Mouse (Mus musculus): Measurements from ENCODE around the gene Slamf8. TPM values are rescaled to one million over a fixed set of nuclear protein-coding genes. Genes with fewer than 3 reads are reported as not detected.

Slamf8 gene
- polyA plus RNA-seq, 1 experiment from 2014 or later: not detected

- DNase-seq (ENCODE audit: low spot score): peak; percentile 72
- Histone ChIP-seq H3K4me1 (peaks cover 22% of the 10 kb centered on the region), H3K9me3 (no peaks in the 10 kb centered on the region), H3K27ac (replicated peaks) (no peak overlapping the region), H3K4me3 (no peak overlapping the region), H3K27me3 (replicated peaks; ENCODE audit: low read depth, poor library complexity, severe bottlenecking) (peaks cover 27% of the 10 kb centered on the region), H3K36me3 (replicated peaks) (no peaks in the 10 kb centered on the region)
- WGBS: 43% methylated on average over 4 of the region's 4 CpGs
Observed at GRCm38 (mm10) chr1:172618141-172618540, 27.8 kb upstream of the Slamf8 start.

DNA sequence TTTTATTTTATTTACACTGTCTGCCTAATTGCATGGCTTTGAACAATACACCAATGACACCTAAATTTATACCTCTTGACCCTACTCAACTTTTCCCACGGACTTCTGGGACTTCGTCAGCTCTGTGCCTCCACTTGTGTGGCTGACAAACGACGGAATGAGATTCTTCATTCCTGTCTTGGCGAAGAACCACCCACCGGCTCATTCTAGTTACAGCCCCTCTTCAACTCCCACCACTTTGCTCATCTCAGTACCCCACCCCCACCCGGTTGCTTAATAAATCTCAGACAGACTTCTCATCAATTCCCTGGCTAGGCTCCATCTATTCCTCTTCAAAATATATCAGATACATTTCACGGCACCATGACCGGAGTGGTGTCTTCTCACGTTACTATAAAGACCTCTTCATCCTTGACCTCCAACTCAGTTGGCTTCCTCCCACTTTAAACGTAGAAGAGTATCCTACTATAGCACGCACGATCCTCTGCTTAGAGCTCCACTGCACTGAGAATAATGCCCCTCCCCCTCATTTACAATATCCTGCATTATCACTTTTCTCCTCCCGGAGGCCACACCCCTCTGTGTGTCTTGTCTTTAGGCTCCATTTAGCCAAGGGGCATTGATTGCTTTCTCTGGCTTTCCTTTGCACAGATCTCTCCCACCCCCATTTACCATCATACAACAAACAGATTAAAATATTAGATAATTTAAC is 27.2 kb upstream of the Slamf8 start:
- Histone ChIP-seq H3K36me3 (replicated peaks) (no peaks in the 10 kb centered on the region), H3K4me1 (peaks cover 22% of the 10 kb centered on the region), H3K4me3 (peak overlapping the region; percentile 52), H3K9me3 (no peaks in the 10 kb centered on the region), H3K27me3 (replicated peaks; ENCODE audit: low read depth, poor library complexity, severe bottlenecking) (peaks cover 22% of the 10 kb centered on the region), H3K27ac (replicated peaks) (no peak overlapping the region)
- peak; percentile 18 for DNase-seq (ENCODE audit: low spot score)
- WGBS: 39% methylated on average over 14 of the region's 14 CpGs

DNA sequence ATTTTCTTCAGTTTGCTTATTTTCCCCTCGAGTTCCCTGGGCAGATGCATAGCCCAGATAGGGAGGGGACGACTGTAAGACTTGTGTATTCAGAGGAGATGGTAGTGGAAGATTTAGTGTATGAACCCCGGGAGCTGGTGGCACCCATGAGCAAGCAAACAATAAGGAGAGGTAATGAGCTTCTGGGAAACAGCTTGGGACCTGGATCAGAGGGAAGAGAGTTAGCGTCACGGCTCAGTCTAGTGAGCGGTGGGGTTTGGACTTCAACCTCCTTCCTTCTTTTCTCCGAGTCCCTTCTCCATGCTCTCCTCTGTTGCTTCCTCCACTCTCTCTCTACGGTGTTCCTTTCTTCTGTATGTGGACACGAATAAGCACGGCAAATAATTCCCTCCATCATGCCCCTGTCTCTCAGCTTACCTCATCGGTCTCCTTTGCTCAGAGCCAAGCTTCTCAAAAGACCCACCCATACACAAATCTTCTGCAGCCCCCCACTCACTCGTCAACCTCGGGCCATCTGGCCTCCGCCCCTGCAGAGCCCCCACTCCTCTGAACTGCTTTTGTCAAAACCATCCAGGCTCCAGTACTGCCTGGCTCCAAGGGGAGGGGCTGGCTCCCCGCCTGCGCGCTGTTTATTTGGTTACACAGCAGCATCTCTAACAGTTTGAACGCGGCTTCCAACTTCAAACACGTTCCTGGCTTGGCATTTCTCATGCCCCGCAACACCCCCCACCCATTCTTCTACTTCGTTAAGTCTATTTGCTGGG is 26.4 kb upstream of the Slamf8 start:
- Histone ChIP-seq H3K27me3 (replicated peaks; ENCODE audit: low read depth, poor library complexity, severe bottlenecking) (peaks cover 18% of the 10 kb centered on the region; the same call in 1 of the 2 replicates), H3K36me3 (replicated peaks) (no peaks in the 10 kb centered on the region), H3K9me3 (no peaks in the 10 kb centered on the region), H3K4me1 (peaks cover 22% of the 10 kb centered on the region), H3K27ac (replicated peaks) (peak overlapping the region; percentile 77), H3K4me3 (peak overlapping the region; percentile 52)
- WGBS: 24% methylated on average over 22 of the region's 22 CpGs
- DNase-seq (ENCODE audit: low spot score): peak; percentile 47

- Histone ChIP-seq H3K27me3 (replicated peaks; ENCODE audit: low read depth, poor library complexity, severe bottlenecking) (peaks cover 11% of the 10 kb centered on the region; the same call in 1 of the 2 replicates), H3K4me1 (peaks cover 22% of the 10 kb centered on the region), H3K4me3 (no peak overlapping the region), H3K36me3 (replicated peaks) (no peaks in the 10 kb centered on the region), H3K27ac (replicated peaks) (no peak overlapping the region), H3K9me3 (no peaks in the 10 kb centered on the region)
- WGBS: 78% methylated on average over 4 of the region's 4 CpGs
- DNase-seq (ENCODE audit: low spot score): no peak
Observed at GRCm38 (mm10) chr1:172615412-172615811, 25.0 kb upstream of the Slamf8 start.

DNA sequence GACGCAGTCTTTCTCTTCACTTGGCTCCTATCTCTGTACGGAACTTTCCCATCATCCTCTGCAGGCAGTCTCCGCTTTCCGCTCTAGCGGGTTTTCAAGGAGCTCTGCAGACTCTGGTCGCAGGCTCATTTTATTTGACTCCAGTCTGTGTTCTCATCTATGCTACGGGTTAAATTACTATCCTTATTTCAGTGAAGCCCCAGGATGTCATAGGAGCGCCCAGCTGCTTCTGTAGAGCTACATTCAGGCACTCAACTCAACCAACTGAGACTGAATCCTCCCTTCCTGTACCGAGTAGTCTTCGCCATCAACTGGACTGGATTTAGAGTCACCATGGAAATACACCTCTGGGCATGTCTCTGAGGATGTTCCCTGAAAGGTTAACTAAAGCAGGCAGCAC is 24.3 kb upstream of the Slamf8 start:
- Histone ChIP-seq H3K27me3 (replicated peaks; ENCODE audit: low read depth, poor library complexity, severe bottlenecking) (peaks cover 9% of the 10 kb centered on the region; the same call in 1 of the 2 replicates), H3K27ac (replicated peaks) (no peak overlapping the region), H3K36me3 (replicated peaks) (no peaks in the 10 kb centered on the region), H3K4me3 (no peak overlapping the region), H3K9me3 (no peaks in the 10 kb centered on the region), H3K4me1 (peaks cover 22% of the 10 kb centered on the region)
- no peak for DNase-seq (ENCODE audit: low spot score)
- 87% methylated on average over 10 of the region's 10 CpGs for WGBS

GRCm38 (mm10) chr1:172612745-172613144 is 22.4 kb upstream of the Slamf8 start:
- no peak for DNase-seq (ENCODE audit: low spot score)
- peaks cover 15% of the 10 kb centered on the region for H3K4me1 ChIP-seq
- peaks cover 9% of the 10 kb centered on the region; the same call in 1 of the 2 replicates for H3K27me3 ChIP-seq (replicated peaks; ENCODE audit: low read depth, poor library complexity, severe bottlenecking)
- no peak overlapping the region for H3K27ac ChIP-seq (replicated peaks)
- no peaks in the 10 kb centered on the region for H3K36me3 ChIP-seq (replicated peaks)
- H3K9me3 ChIP-seq: no peaks in the 10 kb centered on the region
- no peak overlapping the region for H3K4me3 ChIP-seq
- WGBS: 52% methylated on average over 1 of the region's 1 CpGs

DNA sequence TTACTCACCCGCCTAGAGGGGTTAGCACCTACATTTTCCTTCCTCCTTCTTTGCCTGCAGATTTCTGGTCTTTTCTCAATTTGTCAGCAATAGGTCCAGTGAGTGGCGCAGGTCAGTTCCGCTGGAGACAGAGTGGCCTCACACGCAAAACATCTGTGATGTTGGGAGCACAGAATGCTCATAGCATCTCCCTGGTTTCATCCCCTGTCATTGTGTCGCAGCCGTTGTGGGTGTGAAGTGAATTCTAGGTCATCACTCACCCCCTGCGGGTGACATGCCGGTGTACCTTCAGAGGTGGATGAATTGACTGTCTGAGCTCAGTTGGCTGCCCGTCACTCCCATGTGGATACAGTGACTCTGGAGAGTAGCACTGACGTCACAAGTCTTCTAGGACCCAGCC is 20.9 kb upstream of the Slamf8 start:
- Histone ChIP-seq H3K4me3 (no peak overlapping the region), H3K4me1 (peaks cover under 1% of the 10 kb centered on the region; the same call in 1 of the 2 replicates), H3K27ac (replicated peaks) (no peak overlapping the region), H3K9me3 (no peaks in the 10 kb centered on the region), H3K27me3 (replicated peaks; ENCODE audit: low read depth, poor library complexity, severe bottlenecking) (peaks cover 9% of the 10 kb centered on the region; the same call in 1 of the 2 replicates), H3K36me3 (replicated peaks) (no peaks in the 10 kb centered on the region)
- WGBS: 88% methylated on average over 10 of the region's 10 CpGs
- no peak for DNase-seq (ENCODE audit: low spot score)

- Histone ChIP-seq H3K4me1 (no peaks in the 10 kb centered on the region), H3K27ac (replicated peaks) (no peak within 1 kb of the TSS), H3K27me3 (replicated peaks; ENCODE audit: low read depth, poor library complexity, severe bottlenecking) (no peaks in the 10 kb centered on the region), H3K36me3 (replicated peaks) (no peaks in the 10 kb centered on the region), H3K4me3 (no peak within 1 kb of the TSS), H3K9me3 (no peaks in the 10 kb centered on the region)
- no peak for DNase-seq (ENCODE audit: low spot score)
- WGBS: 91% methylated on average over 1 of the region's 1 CpGs
Observed at GRCm38 (mm10) chr1:172602326-172602725, 12.0 kb upstream of the Slamf8 start, which contains the start of gene Fcrl6. Gene Fcrl6, minus strand, starts transcription at chr1:172602551.

GRCm38 (mm10) chr1:172594495-172594894 is 4.1 kb upstream of the Slamf8 start:
- H3K4me3 ChIP-seq: no peak overlapping the region
- H3K27me3 ChIP-seq (replicated peaks; ENCODE audit: low read depth, poor library complexity, severe bottlenecking): no peaks in the 10 kb centered on the region; the same call in 1 of the 2 replicates
- no peaks in the 10 kb centered on the region for H3K4me1 ChIP-seq
- DNase-seq (ENCODE audit: low spot score): peak; percentile 67
- no peaks in the 10 kb centered on the region for H3K9me3 ChIP-seq
- no peaks in the 10 kb centered on the region for H3K36me3 ChIP-seq (replicated peaks)
- H3K27ac ChIP-seq (replicated peaks): no peak overlapping the region

GRCm38 (mm10) chr1:172593956-172594355 is 3.6 kb upstream of the Slamf8 start:
- 81% methylated on average over 2 of the region's 2 CpGs for WGBS
- H3K4me3 ChIP-seq: no peak overlapping the region
- H3K27ac ChIP-seq (replicated peaks): no peak overlapping the region

GRCm38 (mm10) chr1:172593321-172593720 is 3.0 kb upstream of the Slamf8 start:
- H3K4me1 ChIP-seq: no peaks in the 10 kb centered on the region
- H3K27ac ChIP-seq (replicated peaks): no peak overlapping the region
- no peaks in the 10 kb centered on the region for H3K9me3 ChIP-seq
- no peaks in the 10 kb centered on the region for H3K36me3 ChIP-seq (replicated peaks)
- H3K27me3 ChIP-seq (replicated peaks; ENCODE audit: low read depth, poor library complexity, severe bottlenecking): no peaks in the 10 kb centered on the region; the same call in 1 of the 2 replicates
- WGBS: 65% methylated on average over 3 of the region's 3 CpGs
- no peak for DNase-seq (ENCODE audit: low spot score)
- H3K4me3 ChIP-seq: no peak overlapping the region

More at GRCm38 (mm10) chr1:172593956-172594355, 3.6 kb upstream of the Slamf8 start:
- H3K27me3 ChIP-seq (replicated peaks; ENCODE audit: low read depth, poor library complexity, severe bottlenecking): no peaks in the 10 kb centered on the region; the same call in 1 of the 2 replicates
- no peaks in the 10 kb centered on the region for H3K36me3 ChIP-seq (replicated peaks)
- H3K9me3 ChIP-seq: no peaks in the 10 kb centered on the region
- H3K4me1 ChIP-seq: no peaks in the 10 kb centered on the region
- DNase-seq (ENCODE audit: low spot score): no peak

DNA sequence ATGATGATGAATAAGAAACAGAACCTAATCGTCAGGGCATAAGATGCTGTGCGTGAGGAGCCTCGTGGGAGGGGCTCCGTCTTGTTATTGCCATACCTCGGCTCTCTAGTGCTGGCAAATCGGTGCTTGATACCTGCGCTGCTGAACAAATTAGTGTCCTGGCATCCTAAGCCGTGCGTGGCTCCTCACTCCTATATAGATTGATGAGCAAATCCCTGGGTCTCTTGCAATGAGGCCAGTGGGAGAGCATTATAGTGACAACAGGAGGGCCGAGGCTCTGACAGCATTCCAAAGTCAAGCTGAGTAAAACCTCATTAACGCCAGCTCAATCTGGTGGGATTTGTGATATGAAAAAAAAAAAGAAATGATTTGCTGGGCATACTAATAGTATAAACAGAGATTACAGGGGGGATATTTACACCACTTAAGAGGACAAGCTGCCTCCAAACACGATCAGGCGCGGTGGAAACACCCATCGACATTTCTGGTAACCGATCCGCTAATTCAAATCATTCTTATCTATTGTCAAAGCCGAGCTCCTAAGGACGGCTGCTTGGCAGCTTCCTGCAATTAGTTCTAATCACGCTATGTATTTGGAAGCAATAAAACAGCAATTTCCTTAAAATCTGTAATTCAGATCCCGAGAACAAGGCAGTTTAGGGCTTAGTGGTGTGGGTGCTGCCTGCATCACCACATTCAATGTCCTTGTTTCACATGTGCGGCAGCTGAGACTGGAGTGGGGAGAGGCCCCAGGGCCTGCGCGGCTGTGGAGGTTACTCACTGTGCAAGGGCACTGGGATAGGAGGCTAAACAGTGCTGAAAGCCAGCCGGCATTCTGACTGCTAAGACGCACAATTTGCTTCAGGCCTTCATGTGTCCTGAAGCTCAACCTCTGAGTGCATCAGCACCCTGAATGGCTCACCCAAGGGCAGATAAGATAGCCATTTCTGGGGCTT is 4.5 kb downstream of the Slamf8 start:
- no peak overlapping the region; the same call in 1 of the 2 replicates for H3K27ac ChIP-seq (replicated peaks)
- peak overlapping the region; percentile 18; the same call in 1 of the 2 replicates for H3K4me3 ChIP-seq
- H3K36me3 ChIP-seq (replicated peaks): no peaks in the 10 kb centered on the region
- DNase-seq (ENCODE audit: low spot score): peak; percentile 45
- 23% methylated on average over 26 of the region's 26 CpGs for WGBS
- H3K9me3 ChIP-seq: no peaks in the 10 kb centered on the region
- H3K4me1 ChIP-seq: peaks cover 16% of the 10 kb centered on the region
- H3K27me3 ChIP-seq (replicated peaks; ENCODE audit: low read depth, poor library complexity, severe bottlenecking): peaks cover 47% of the 10 kb centered on the region
